Mouse (Mus musculus) liver, adult 2 months (tissue): ENCODE data around the gene Sla2.

Experiments used
- CTCF ChIP-seq: fragments of 200-500 bp; IDR thresholded peaks from 2 replicates; pipeline ENCODE4 v1.5.1; 2011; ENCODE audit warnings: low read depth, low read length, control low read depth
- POLR2A ChIP-seq: fragments of 200-500 bp; IDR thresholded peaks from 2 replicates; pipeline ENCODE4 v1.6.1; 2011; ENCODE audit warnings: low read length, control low read depth; ENCODE audit not compliant: insufficient read depth; ENCODE audit errors: extremely low read depth

DNA sequence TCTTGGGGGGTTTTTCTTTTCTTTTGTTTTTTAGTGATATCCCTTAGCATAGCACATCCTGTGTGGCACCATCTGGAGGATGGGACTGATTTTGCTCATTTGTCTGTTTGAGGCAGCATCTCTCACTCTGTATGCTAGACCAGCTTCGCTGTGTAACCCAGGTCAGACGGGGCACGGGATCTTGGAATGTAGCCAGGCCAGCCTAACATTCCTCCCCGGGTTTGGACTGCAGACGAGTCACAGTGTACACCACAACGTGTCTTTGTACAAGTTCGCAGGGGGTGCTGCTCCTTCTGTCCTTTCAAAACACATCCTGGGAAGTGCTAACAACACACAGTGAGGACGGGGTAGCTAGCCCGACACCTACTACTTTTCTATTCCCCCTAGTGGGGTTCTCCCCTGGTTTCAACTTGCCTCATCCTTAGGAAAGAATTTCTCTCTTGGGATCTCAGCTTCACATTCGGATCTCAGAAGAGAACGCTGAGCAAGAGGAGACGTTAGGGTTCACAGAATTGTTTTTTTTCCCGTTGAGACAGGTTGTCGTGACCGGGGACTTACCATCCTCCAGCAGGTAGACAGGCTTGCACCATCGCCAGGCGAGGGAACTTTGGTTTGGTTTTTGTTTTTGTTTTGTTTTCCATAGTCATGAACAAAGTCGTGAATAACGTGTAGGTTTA is 24.8 kb downstream of the Sla2 start:
- TF ChIP-seq CTCF: no peak
- no peak for TF ChIP-seq POLR2A
